Mouse (Mus musculus) lung, adult 2 months (tissue): Measurements from ENCODE around the gene Actg1. TPM values are rescaled to one million over a fixed set of nuclear protein-coding genes. Genes with fewer than 3 reads are reported as not detected.

Source experiments
- DNase-seq: peaks from one replicate; pipeline ENCODE4 v3.0.0; 2022
- H3K4me1 ChIP-seq: fragments of 200-500 bp; 2 replicates; pipeline ENCODE4 v1.6.1; 2011; ENCODE audit warnings: low read length; ENCODE audit not compliant: control insufficient read depth, insufficient read depth
- H3K4me3 ChIP-seq: fragments of 200-500 bp; replicated peaks from 2 replicates; pipeline ENCODE3; 2011; ENCODE audit warnings: low read depth, mild to moderate bottlenecking, control low read depth, low read length; ENCODE audit errors: extremely low read depth
- CTCF ChIP-seq: fragments of 200-500 bp; IDR thresholded peaks from 2 replicates; pipeline ENCODE4 v1.5.1; 2011; ENCODE audit warnings: mild to moderate bottlenecking, low read length, control low read depth; ENCODE audit not compliant: insufficient read depth
- POLR2A ChIP-seq: fragments of 200-500 bp; IDR thresholded peaks from 2 replicates; pipeline ENCODE4 v1.6.1; 2011; ENCODE audit warnings: low read depth, mild to moderate bottlenecking, control low read depth, low read length, borderline replicate concordance; ENCODE audit errors: extremely low read depth
- WGBS: fragments of 180-500 bp; shearing (Covaris S2); methylation state at CpG from one replicate; pipeline ENCODE4 v1.1.7; 2018; 5-methylcytosine and 5-hydroxymethylcytosine counted together
- polyA plus RNA-seq: library from polyadenylated mRNA; depleted of rRNA; stranded (reverse); fragments of >200 nt; gene quantifications from 2 replicates; pipeline ENCODE4 v1.2.3, GENCODE M21; 2012

The Actg1 gene
- polyA plus RNA-seq, 1 experiment: 1,175 TPM

- TF ChIP-seq CTCF (no peak), POLR2A (no peak)
- 70% methylated on average over 12 of the region's 12 CpGs for WGBS
- peaks cover 10% of the 10 kb centered on the region for H3K4me1 ChIP-seq
- no peak for DNase-seq
- no peak overlapping the region for H3K4me3 ChIP-seq
Measured at GRCm38 (mm10) chr11:120306366-120307131, 41.8 kb downstream of the Actg1 start.

GRCm38 (mm10) chr11:120305535-120306365 lies 42.6 kb downstream of the Actg1 start:
- no peak for TF ChIP-seq POLR2A
- no peak for TF ChIP-seq CTCF
- Histone ChIP-seq H3K4me3 (peak overlapping the region; percentile 69), H3K4me1 (peaks cover 7% of the 10 kb centered on the region)
- DNase-seq: no peak
- 27% methylated on average over 15 of the region's 15 CpGs for WGBS

- TF ChIP-seq CTCF: no peak
- no peak for TF ChIP-seq POLR2A
- WGBS: under 1% methylated on average over 53 of the region's 53 CpGs
- Histone ChIP-seq H3K4me1 (peaks cover 3% of the 10 kb centered on the region), H3K4me3 (peak overlapping the region; percentile 69)
- peak; percentile 84 for DNase-seq
Measured at GRCm38 (mm10) chr11:120304886-120305534, 43.3 kb downstream of the Actg1 start.

GRCm38 (mm10) chr11:120304350-120304694 lies 44.0 kb downstream of the Actg1 start:
- no peak for DNase-seq
- Histone ChIP-seq H3K4me1 (peaks cover 3% of the 10 kb centered on the region), H3K4me3 (no peak overlapping the region)
- WGBS: 49% methylated on average over 5 of the region's 5 CpGs
- TF ChIP-seq CTCF (no peak), POLR2A (no peak)

- Histone ChIP-seq H3K4me3 (no peak overlapping the region), H3K4me1 (peaks cover 3% of the 10 kb centered on the region)
- DNase-seq: no peak
- 94% methylated on average over 21 of the region's 21 CpGs for WGBS
- no peak for TF ChIP-seq CTCF
- TF ChIP-seq POLR2A: no peak
Measured at GRCm38 (mm10) chr11:120303559-120304349, 44.6 kb downstream of the Actg1 start.

- WGBS: 94% methylated on average over 9 of the region's 9 CpGs
- TF ChIP-seq CTCF: no peak
- TF ChIP-seq POLR2A: no peak
- peaks cover 3% of the 10 kb centered on the region for H3K4me1 ChIP-seq
- no peak overlapping the region for H3K4me3 ChIP-seq
- no peak for DNase-seq
Measured at GRCm38 (mm10) chr11:120303119-120303518, 45.2 kb downstream of the Actg1 start.

GRCm38 (mm10) chr11:120299484-120299883 lies 48.9 kb downstream of the Actg1 start:
- TF ChIP-seq CTCF (no peak), POLR2A (no peak)
- Histone ChIP-seq H3K4me3 (no peak overlapping the region), H3K4me1 (no peaks in the 10 kb centered on the region)
- no peak for DNase-seq
- WGBS: 75% methylated on average over 5 of the region's 5 CpGs

- no peaks in the 10 kb centered on the region for H3K4me1 ChIP-seq
- WGBS: 74% methylated on average over 4 of the region's 4 CpGs
- DNase-seq: no peak
- TF ChIP-seq CTCF (no peak), POLR2A (no peak)
- no peak overlapping the region for H3K4me3 ChIP-seq
Measured at GRCm38 (mm10) chr11:120298441-120299141, 49.8 kb downstream of the Actg1 start.
